Mouse (Mus musculus): ENCODE data around the gene Cts8. TPM values are rescaled to one million over a fixed set of nuclear protein-coding genes. Genes with fewer than 3 reads are reported as not detected.

Cts8 gene
- polyA plus RNA-seq (2014; fragmentation: Nextera tagmentation; extraction: Ambion mirVana) = not detected in 2 replicates

DNA sequence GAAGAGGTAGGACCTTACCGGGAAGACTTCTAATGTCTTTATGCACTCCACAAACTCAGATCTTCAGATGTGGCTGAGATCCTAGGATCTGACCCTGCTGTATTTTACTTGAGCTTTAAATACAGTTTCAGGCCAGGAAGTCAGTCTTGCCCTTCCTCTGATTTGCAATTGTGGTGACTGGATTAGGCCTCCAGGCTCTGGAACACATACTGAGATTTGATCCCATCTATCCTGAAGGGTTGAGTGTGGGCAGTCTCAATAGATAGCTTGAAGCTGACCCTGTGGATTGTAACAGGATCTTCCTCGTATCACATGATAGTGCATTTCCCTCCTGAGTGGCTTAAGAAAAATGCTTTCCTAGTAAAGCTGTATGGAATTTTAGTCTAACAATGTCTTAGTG, at the start of gene Cts8:
Gene Cts8, minus strand, starts transcription at position 101 of the 400 bp plus-strand sequence.
- no peak within 1 kb of the TSS for H3K27ac ChIP-seq (ENCODE audit: low read length)
- WGBS = 83% methylated on average over 2 of the region's 2 CpGs
- no peaks in the 10 kb centered on the region for H3K36me3 ChIP-seq (ENCODE audit: control insufficient read depth, insufficient read depth, low read length)
- H3K4me3 ChIP-seq (ENCODE audit: low read depth, low read length) = no peak within 1 kb of the TSS
- no peak within 1 kb of the TSS for H3K9ac ChIP-seq (replicated peaks; ENCODE audit: low read depth, low read length)
- no peaks in the 10 kb centered on the region for H3K9me3 ChIP-seq (ENCODE audit: control insufficient read depth, low read depth, low read length)
- ATAC-seq (ENCODE audit: insufficient number of reproducible peaks, insufficient read depth, low FRiP score, low read depth) = no peak
- H3K4me2 ChIP-seq (replicated peaks; ENCODE audit: low read depth, low read length) = no peak within 1 kb of the TSS
- H3K4me1 ChIP-seq (ENCODE audit: control insufficient read depth, insufficient read depth, low read length) = no peaks in the 10 kb centered on the region
- no peaks in the 10 kb centered on the region for H3K27me3 ChIP-seq (ENCODE audit: control insufficient read depth, insufficient read depth, low read length)

DNA sequence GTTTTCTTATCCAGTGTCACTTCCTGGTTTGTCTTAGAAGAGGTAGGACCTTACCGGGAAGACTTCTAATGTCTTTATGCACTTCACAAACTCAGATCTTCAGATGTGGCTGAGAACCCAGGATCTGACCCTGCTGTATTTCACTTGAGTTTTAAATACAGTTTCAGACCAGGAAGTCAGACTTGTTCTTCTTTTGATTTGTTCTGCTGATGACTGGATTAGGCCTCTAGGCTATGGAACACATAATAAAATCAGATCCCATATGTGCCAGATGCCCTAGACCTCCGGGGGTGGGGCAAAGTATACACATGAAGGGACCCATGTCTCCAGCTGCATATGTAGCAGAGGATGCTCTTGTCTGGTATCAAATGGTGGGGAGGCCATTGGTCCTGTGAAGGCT, 33.6 kb upstream of the Cts8 start, which contains the start of gene Gm49398:
Gene Gm49398, minus strand, starts transcription at position 101 of the 400 bp plus-strand sequence.
- Histone ChIP-seq H3K4me2 (replicated peaks; ENCODE audit: low read depth, low read length) (no peak within 1 kb of the TSS), H3K9ac (replicated peaks; ENCODE audit: low read depth, low read length) (no peak within 1 kb of the TSS), H3K36me3 (ENCODE audit: control insufficient read depth, insufficient read depth, low read length) (no peaks in the 10 kb centered on the region), H3K27ac (ENCODE audit: low read length) (no peak within 1 kb of the TSS), H3K27me3 (ENCODE audit: control insufficient read depth, insufficient read depth, low read length) (no peaks in the 10 kb centered on the region), H3K9me3 (ENCODE audit: control insufficient read depth, low read depth, low read length) (no peaks in the 10 kb centered on the region), H3K4me1 (ENCODE audit: control insufficient read depth, insufficient read depth, low read length) (no peaks in the 10 kb centered on the region), H3K4me3 (ENCODE audit: low read depth, low read length) (no peak within 1 kb of the TSS)
- 93% methylated on average over 2 of the region's 2 CpGs for WGBS
- no peak for ATAC-seq (ENCODE audit: insufficient number of reproducible peaks, insufficient read depth, low FRiP score, low read depth)

DNA sequence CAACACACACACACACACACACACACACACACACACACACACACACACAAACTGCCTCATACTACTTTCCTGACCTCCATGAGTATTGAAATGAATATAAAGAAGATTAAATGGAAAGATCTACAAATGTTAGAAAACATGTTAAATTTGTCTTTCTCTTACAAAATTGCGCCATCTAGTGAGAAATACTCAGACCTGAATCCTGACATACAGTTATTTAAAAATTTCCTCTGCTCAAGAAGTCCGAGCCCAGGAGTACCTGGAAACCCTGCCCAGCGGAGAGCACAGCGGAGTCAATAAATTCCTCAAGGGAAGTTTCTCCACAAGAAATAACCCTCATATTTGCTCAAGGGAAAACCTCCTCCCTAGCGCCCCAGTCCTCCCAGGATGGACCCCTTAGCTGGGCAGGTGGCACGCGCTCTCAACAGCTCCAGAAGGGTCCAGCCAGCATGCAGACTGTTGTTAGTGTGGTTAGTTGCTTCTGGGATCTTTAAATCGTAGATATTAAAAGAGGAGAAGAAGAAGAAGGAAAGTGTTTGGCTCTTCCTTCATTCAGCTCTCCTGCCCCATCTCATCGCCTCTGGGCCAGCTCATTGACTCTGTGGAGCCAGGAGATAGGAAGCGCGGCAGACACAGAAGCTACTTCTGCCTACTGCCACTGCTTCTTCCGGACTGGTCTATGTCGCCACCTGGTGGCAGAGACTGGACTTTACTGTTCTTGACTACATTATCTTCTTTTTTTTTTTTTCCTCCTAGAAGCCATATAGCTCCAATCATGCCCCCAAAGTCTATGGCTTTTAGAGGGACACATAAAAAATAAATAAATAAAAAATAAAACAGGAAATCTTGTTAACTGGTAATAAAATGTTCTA, 13.8 kb downstream of the Cts8 start:
- WGBS = 59% methylated on average over 13 of the region's 13 CpGs
- Histone ChIP-seq H3K4me1 (ENCODE audit: control insufficient read depth, insufficient read depth, low read length) (no peaks in the 10 kb centered on the region), H3K9ac (replicated peaks; ENCODE audit: low read depth, low read length) (no peak overlapping the region), H3K4me3 (ENCODE audit: low read depth, low read length) (no peak overlapping the region), H3K9me3 (ENCODE audit: control insufficient read depth, low read depth, low read length) (no peaks in the 10 kb centered on the region), H3K27me3 (ENCODE audit: control insufficient read depth, insufficient read depth, low read length) (no peaks in the 10 kb centered on the region), H3K27ac (ENCODE audit: low read length) (no peak overlapping the region), H3K4me2 (replicated peaks; ENCODE audit: low read depth, low read length) (no peak overlapping the region), H3K36me3 (ENCODE audit: control insufficient read depth, insufficient read depth, low read length) (no peaks in the 10 kb centered on the region)
- no peak for ATAC-seq (ENCODE audit: insufficient number of reproducible peaks, insufficient read depth, low FRiP score, low read depth)

DNA sequence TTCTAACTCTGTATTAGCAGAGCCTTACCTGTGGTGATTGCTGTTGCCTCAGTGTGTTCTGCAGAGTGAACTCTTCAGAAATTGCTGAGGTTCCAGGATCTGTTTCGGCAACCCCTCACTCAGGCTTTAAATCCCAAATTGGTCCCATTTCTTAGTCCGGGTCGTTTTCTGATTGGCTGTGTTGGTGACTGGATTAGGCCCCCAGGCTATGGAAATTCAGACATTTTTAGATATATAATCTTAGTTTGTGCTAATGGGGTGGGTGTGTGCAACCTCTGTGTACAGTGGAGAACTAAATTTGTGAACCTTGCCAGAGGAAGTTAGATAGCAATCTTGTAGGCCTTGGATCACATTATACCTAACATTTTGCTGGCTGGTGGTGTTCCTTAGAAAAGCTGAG, 51.8 kb downstream of the Cts8 start, which contains the start of gene Cts6:
Gene Cts6, minus strand, starts transcription at position 101 of the 400 bp plus-strand sequence.
- 88% methylated on average over 3 of the region's 3 CpGs for WGBS
- no peaks in the 10 kb centered on the region for H3K27me3 ChIP-seq (ENCODE audit: control insufficient read depth, insufficient read depth, low read length)
- H3K4me2 ChIP-seq (replicated peaks; ENCODE audit: low read depth, low read length) = no peak within 1 kb of the TSS
- no peak within 1 kb of the TSS for H3K9ac ChIP-seq (replicated peaks; ENCODE audit: low read depth, low read length)
- no peak for ATAC-seq (ENCODE audit: insufficient number of reproducible peaks, insufficient read depth, low FRiP score, low read depth)
- no peak within 1 kb of the TSS for H3K4me3 ChIP-seq (ENCODE audit: low read depth, low read length)
- H3K9me3 ChIP-seq (ENCODE audit: control insufficient read depth, low read depth, low read length) = no peaks in the 10 kb centered on the region; the same call in 1 of the 2 replicates
- H3K4me1 ChIP-seq (ENCODE audit: control insufficient read depth, insufficient read depth, low read length) = no peaks in the 10 kb centered on the region
- no peaks in the 10 kb centered on the region for H3K36me3 ChIP-seq (ENCODE audit: control insufficient read depth, insufficient read depth, low read length)
- H3K27ac ChIP-seq (ENCODE audit: low read length) = no peak within 1 kb of the TSS

Other genes with a start within 250 kb of the Cts8 start
- gene Ctsj, start 249.4 kb downstream of the Cts8 start, polyA plus RNA-seq (2014; fragmentation: Nextera tagmentation; extraction: Ambion mirVana) = not detected in 2 replicates
- not detected in 2 replicates for gene Ctsq, start 214.7 kb downstream of the Cts8 start, polyA plus RNA-seq (2014; fragmentation: Nextera tagmentation; extraction: Ambion mirVana)
- gene Ctsr, start 91.1 kb downstream of the Cts8 start, polyA plus RNA-seq (2014; fragmentation: Nextera tagmentation; extraction: Ambion mirVana) = not detected in 2 replicates
- gene Cts6, start 51.9 kb downstream of the Cts8 start, polyA plus RNA-seq (2014; fragmentation: Nextera tagmentation; extraction: Ambion mirVana) = not detected in 2 replicates
- gene Gm49398, start 33.5 kb upstream of the Cts8 start, polyA plus RNA-seq (2014; fragmentation: Nextera tagmentation; extraction: Ambion mirVana) = not detected in 2 replicates
- gene Cts7, start 102.8 kb upstream of the Cts8 start, polyA plus RNA-seq (2014; fragmentation: Nextera tagmentation; extraction: Ambion mirVana) = not detected in 2 replicates